Mouse (Mus musculus): ENCODE data around the gene Cntf. TPM values are rescaled to one million over a fixed set of nuclear protein-coding genes. Genes with fewer than 3 reads are reported as not detected.

The Cntf gene
- 4.3 TPM for total RNA-seq (2023)

DNA sequence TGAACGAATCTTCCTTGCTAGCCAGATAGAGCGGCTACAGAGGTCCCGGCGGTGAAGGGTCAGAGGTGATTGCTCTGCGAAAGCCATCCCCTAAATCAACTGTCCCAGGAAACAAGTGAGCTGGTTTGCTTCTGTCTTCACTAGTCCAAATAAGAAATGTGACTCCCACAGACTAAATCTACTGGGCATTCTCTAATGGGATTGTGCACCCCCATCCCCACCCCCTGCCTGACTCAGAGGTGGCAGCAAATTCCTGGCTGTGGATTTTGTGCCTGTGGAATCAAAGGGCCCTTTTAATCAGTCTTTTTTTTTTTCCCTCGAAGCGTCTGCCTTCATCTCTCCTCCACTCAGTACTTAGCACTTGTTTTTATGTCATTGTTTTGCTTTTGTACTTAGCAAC lies at the start of gene Cntf:
Gene Cntf, minus strand, starts transcription at position 325 of the 400 bp plus-strand sequence.

DNA sequence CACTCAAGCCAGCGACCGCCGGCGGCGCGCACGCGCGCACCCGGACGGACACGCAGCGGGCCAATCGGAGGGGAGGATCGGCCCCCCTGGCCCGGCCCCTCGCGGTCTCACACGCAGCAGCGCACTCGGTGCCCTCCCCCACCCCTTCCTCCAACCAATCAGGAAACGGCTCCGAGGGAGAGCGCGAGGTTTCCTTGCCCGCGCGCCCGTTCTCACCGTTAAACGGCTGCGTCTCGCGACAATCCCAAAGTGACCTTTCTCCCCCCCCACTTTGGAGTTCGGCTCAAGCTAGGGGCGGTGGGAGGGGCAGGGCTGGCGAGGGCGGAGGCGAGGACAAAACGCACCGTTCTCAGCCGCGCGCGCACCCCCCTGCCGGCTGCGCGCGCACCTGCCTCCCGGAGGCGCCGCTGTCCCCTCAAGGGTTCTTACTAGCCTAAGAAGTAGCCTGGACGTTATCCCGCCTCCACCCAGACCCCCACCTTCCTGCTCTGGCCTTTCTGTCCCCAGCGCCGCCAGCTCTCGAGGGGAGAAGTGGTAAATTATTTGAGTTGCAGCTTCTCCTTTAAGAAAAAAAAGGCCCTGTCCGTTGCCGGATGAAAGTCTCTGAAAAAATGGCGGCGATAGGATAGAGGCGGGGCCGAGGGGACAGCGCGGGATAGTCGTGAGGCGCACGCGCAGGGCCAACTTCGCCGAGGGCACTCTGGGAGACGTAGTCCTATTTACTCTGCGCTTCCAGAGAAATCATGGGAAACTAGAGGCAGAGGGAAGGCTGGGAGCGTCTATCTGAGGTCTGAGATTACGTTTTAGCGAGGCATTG lies 30.3 kb upstream of the Cntf start, which contains the start of the genes Zfp91 and Lpxn:
Gene Zfp91, minus strand, starts transcription at position 616 of the 817 bp plus-strand sequence.
Gene Lpxn, plus strand, starts transcription at position 683 of the 817 bp plus-strand sequence.

Other genes with a start within 250 kb of the Cntf start
- 27.1 TPM for gene Fam111a, start 219.9 kb downstream of the Cntf start, total RNA-seq (2023)
- not detected for gene Gm4952, start 165.7 kb downstream of the Cntf start, total RNA-seq (2023)
- not detected for gene Glyat, start 132.3 kb downstream of the Cntf start, total RNA-seq (2023)
- not detected for gene Olfr1442, start 95.2 kb downstream of the Cntf start, total RNA-seq (2023)
- gene Olfr1443, start 87.5 kb downstream of the Cntf start, total RNA-seq (2023) = not detected
- not detected for gene Keg1, start 69.8 kb downstream of the Cntf start, total RNA-seq (2023)
- 67.2 TPM for gene Zfp91, start 30.5 kb upstream of the Cntf start, total RNA-seq (2023)
- gene Lpxn, start 30.6 kb upstream of the Cntf start, total RNA-seq (2023) = 47.4 TPM
- 1.5 TPM for gene Gm5244, start 81.0 kb upstream of the Cntf start, total RNA-seq (2023)
- gene Olfr1444, start 91.7 kb upstream of the Cntf start, total RNA-seq (2023) = 0.31 TPM
- gene Olfr1445, start 118.2 kb upstream of the Cntf start, total RNA-seq (2023) = not detected
- gene Olfr1446, start 127.9 kb upstream of the Cntf start, total RNA-seq (2023) = not detected
- gene Olfr1447, start 138.1 kb upstream of the Cntf start, total RNA-seq (2023) = not detected
- not detected for gene Olfr1448, start 158.8 kb upstream of the Cntf start, total RNA-seq (2023)
- not detected for gene Olfr1449, start 165.2 kb upstream of the Cntf start, total RNA-seq (2023)
- not detected for gene Olfr1450, start 184.6 kb upstream of the Cntf start, total RNA-seq (2023)
- not detected for gene Olfr1451, start 229.4 kb upstream of the Cntf start, total RNA-seq (2023)